Mouse (Mus musculus) embryonic stem cell, embryonic (primary cell): ENCODE results near the gene Tacr2.

Experiments used
- CTCF ChIA-PET, 4 experiments: fragments of 300-600 bp in 2 of 4; fragments of 350-600 bp in 2 of 4; sonication (Branson Sonifier 250); formaldehyde crosslinking; loops; one replicate each; lab custom pipeline; 2022; ENCODE audit warnings: inconsistent platforms in 2 of 4; lab: Charles Lee
- POLR2A ChIA-PET, 4 experiments: fragments of 300-600 bp in 2 of 4; fragments of 350-600 bp in 2 of 4; sonication (Branson Sonifier 250); formaldehyde crosslinking; loops; one replicate each; lab custom pipeline; 2022; ENCODE audit warnings: antibody characterized with exemption in 4 of 4, inconsistent platforms in 1 of 4; lab: Charles Lee

The Tacr2 gene

DNA sequence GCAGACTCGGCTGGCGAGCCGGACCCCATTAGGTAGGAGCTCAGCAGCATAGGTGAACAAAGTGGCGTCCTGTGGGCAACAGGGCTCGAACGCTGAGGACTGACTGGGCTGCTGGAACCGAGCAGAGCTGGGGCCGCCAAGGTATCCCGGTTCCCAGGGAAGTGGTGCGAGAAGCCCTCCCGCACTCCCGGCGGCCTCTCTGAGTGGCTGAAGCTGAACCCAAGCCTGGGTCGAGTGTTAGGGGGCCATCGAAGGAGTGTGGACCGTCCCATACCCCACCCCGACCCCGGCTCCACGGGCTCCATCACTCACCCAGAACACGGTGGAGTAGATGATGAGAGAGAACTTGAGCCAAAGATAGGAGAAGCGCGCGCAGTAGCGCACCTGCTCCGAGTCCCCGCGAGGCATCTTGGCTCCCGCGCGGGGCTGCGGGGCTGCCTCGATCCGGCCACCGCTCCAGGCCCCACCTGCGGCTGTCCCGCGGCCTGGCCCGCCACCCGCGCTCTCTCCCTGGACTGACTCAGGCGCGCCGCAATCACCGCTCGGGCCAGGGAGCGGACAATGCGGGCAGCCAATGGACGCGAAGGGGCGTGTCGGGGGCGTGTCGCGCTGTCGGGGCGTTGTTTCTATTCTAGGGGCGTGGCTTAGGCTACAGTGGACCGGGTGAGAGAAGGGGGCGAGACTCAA lies 21.4 kb upstream of the Tacr2 start, which contains the start of gene Tspan15:
Gene Tspan15 (minus strand): TSS at position 544 of the 687 bp plus-strand sequence.
- POLR2A ChIA-PET = interaction anchor here in 3 of 4 experiments (1.0 to 6.7 kb wide), 9 partner anchors 11 to 256 kb away, joined by 3 to 60 read pairs (median 5); partner anchors contain the start of gene Vps26a (in 1 of the 3)
- CTCF ChIA-PET = interaction anchor here in 1 of 4 experiments (0.7 kb wide), 1 partner anchor 30 kb away, joined by 3 read pairs; no protein-coding TSS in a partner anchor

- CTCF ChIA-PET = no interaction called here
- POLR2A ChIA-PET = interaction anchor here in 2 of 4 experiments (0.9 to 6.7 kb wide), 13 partner anchors 10 to 255 kb away, joined by 3 to 60 read pairs (median 6); partner anchors contain the start of genes Supv3l1 (in 1 of the 2) and Vps26a (in 1 of the 2)
These were observed 20.9 kb upstream of the Tacr2 start for GRCm38 (mm10) chr10:62231395-62231732.

- ChIA-PET POLR2A (interaction anchor here (0.7 to 6.7 kb wide), 22 partner anchors 10 to 331 kb away, joined by 3 to 60 read pairs (median 4); partner anchors contain the start of genes Supv3l1 (in 1 of the 4) and Vps26a (in 1 of the 4)), CTCF (interaction anchor here in 3 of 4 experiments (0.7 to 2.3 kb wide), 8 partner anchors 15 to 197 kb away, joined by 3 to 13 read pairs (median 4); no protein-coding TSS in a partner anchor)
These were observed 20.4 kb upstream of the Tacr2 start for GRCm38 (mm10) chr10:62231811-62232210.

DNA sequence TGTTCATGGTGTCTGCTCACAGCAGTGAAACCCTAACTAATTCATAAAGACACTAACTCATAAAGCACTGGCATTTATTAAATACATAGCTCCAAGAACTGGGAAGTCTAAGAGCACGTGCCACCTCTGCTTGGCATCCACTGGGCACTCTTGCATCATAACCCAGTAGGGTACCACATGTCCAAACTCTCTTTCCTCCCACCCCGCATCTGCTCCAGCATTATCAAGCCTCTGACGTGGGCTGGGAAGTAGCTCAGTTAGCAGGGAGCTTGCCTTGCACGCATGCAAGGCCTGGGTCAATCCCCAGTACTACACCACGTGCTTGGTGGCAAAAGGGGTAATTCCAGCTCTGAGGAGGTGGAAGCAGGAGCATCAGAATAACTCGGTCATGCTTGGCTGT lies 16.1 kb upstream of the Tacr2 start:
- POLR2A ChIA-PET = interaction anchor here in 2 of 4 experiments (0.6 to 2.2 kb wide), 6 partner anchors 19 to 381 kb away, joined by 3 to 7 read pairs (median 4); no protein-coding TSS in a partner anchor
- CTCF ChIA-PET = interaction anchor here (0.6 to 1.2 kb wide), 5 partner anchors 12 to 228 kb away, joined by 3 to 6 read pairs (median 5); no protein-coding TSS in a partner anchor

DNA sequence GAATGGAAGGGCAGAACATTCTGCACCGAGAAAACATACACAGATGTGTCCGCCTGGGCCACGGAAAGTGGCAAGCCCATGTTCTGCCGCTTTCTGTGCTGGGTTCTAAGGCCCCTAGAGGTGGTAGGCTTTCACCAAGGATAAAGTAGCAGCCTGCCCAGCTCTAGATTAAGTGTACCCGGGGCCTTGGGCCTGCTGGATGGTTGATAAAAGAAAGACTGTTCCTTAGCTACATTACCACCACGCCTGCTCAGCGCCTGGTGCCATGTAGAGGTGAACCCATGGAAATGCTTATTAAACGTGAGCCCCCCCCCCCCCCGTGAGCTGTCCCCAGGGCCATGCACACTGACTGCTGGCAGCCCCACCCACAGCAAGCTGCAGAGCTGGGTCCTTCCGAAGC lies 15.0 kb upstream of the Tacr2 start:
- ChIA-PET CTCF (interaction anchor here in 2 of 4 experiments (0.6 to 1.8 kb wide), 3 partner anchors 24 to 658 kb away, joined by 3 to 5 read pairs (median 4); no protein-coding TSS in a partner anchor), POLR2A (interaction anchor here in 2 of 4 experiments (0.5 to 2.2 kb wide), 5 partner anchors 20 to 456 kb away, joined by 3 to 7 read pairs (median 3); no protein-coding TSS in a partner anchor)

GRCm38 (mm10) chr10:62238688-62239087 lies 13.6 kb upstream of the Tacr2 start:
- CTCF ChIA-PET = interaction anchor here in 2 of 4 experiments (0.6 to 1.4 kb wide), 2 partner anchors 11 to 51 kb away, joined by 4 read pairs; no protein-coding TSS in a partner anchor
- POLR2A ChIA-PET = interaction anchor here in 2 of 4 experiments (0.6 to 1.6 kb wide), 4 partner anchors 33 to 57 kb away, joined by 3 to 4 read pairs (median 3); no protein-coding TSS in a partner anchor

GRCm38 (mm10) chr10:62239270-62239669 lies 13.0 kb upstream of the Tacr2 start:
- POLR2A ChIA-PET = no interaction called here
- CTCF ChIA-PET = interaction anchor here in 1 of 4 experiments (1.4 kb wide), 1 partner anchor 52 kb away, joined by 4 read pairs; no protein-coding TSS in a partner anchor

GRCm38 (mm10) chr10:62242358-62242757 lies 9.9 kb upstream of the Tacr2 start:
- CTCF ChIA-PET = interaction anchor here (0.6 to 1.9 kb wide), 11 partner anchors 9 to 179 kb away, joined by 3 to 9 read pairs (median 3); no protein-coding TSS in a partner anchor
- POLR2A ChIA-PET = interaction anchor here in 2 of 4 experiments (0.6 to 2.2 kb wide), 10 partner anchors 10 to 1161 kb away, joined by 3 to 10 read pairs (median 4); partner anchors contain the start of genes Tspan15 (in 1 of the 2) and Vps26a (in 1 of the 2)

DNA sequence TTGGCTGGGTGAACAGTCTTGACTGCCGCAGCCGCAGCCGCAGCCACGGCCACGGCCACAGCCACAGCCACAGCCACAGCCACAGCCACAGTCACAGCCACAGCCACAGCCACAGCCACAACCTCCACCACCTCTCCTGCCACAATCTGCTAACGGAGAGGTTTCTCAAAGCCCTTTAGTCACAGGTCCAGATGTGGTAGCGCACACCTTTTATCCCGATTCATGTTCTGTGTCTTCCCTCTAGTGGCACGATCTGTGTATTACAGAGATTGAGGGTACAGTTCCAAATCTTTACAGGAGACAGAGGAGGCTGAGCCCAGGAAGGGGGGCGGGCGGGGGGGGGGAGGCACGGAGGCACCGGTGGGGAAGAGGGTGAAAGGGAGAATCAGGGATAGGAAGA lies 9.3 kb upstream of the Tacr2 start:
- ChIA-PET CTCF (interaction anchor here in 3 of 4 experiments (0.8 to 1.5 kb wide), 4 partner anchors 10 to 18 kb away, joined by 3 to 7 read pairs (median 5); no protein-coding TSS in a partner anchor), POLR2A (interaction anchor here in 2 of 4 experiments (0.6 to 1.8 kb wide), 5 partner anchors 19 to 1161 kb away, joined by 3 to 6 read pairs (median 4); partner anchors contain the start of gene Vps26a (in 1 of the 2))

DNA sequence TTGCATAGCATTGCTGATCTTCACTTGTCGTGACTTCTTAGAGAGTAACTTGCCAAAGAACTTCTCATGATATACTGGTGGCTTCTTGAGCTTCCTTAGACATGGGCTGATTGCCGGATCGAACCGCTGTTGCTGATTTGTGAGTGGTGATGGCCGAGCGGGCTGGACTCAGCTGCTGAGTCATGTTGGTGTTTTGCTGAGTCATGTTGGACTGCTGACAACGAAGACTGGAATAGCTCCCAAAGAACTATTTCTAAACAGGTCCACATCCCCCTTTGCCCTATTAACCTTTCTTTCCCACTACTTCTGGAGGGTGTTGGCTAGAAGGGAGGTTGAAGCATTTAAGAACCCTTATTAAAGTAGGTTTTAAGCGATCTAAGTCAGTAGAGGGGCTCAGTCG lies 8.2 kb upstream of the Tacr2 start:
- CTCF ChIA-PET = interaction anchor here in 3 of 4 experiments (0.6 to 1.5 kb wide), 7 partner anchors 17 to 167 kb away, joined by 3 to 7 read pairs (median 4); no protein-coding TSS in a partner anchor
- POLR2A ChIA-PET = interaction anchor here in 2 of 4 experiments (1.1 to 1.5 kb wide), 3 partner anchors 9 to 21 kb away, joined by 3 to 4 read pairs (median 3); no protein-coding TSS in a partner anchor

GRCm38 (mm10) chr10:62247156-62247555 lies 5.1 kb upstream of the Tacr2 start:
- POLR2A ChIA-PET = interaction anchor here in 3 of 4 experiments (0.6 to 1.7 kb wide), 3 partner anchors 12 to 58 kb away, joined by 3 to 7 read pairs (median 6); no protein-coding TSS in a partner anchor

DNA sequence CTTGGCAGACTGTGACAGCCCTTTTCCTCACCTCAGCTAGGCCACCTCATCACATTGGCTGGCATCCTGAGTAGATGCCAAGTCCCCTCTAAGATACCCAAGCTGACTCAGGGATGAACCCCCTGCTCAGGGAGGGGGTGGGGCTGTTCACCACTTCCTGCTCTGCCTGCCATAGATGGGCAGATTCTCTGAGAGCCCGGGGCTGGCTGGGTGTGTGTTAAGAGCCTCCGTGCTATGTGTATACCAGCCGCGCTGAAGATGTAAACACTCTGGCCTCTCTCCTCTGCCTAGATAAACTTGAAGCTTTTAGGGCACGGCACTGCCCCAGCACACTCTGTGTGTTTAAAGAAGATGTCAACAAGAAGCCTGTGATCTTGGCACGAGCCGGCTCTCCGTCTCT lies 4.4 kb upstream of the Tacr2 start:
- CTCF ChIA-PET = interaction anchor here in 3 of 4 experiments (0.6 to 1.7 kb wide), 8 partner anchors 12 to 137 kb away, joined by 3 to 9 read pairs (median 4); no protein-coding TSS in a partner anchor
- POLR2A ChIA-PET = interaction anchor here in 2 of 4 experiments (0.8 to 1.7 kb wide), 5 partner anchors 14 to 111 kb away, joined by 3 to 7 read pairs (median 3); no protein-coding TSS in a partner anchor

More at GRCm38 (mm10) chr10:62247156-62247555, 5.1 kb upstream of the Tacr2 start:
- CTCF ChIA-PET = interaction anchor here (0.6 to 1.6 kb wide), 11 partner anchors 12 to 1156 kb away, joined by 3 to 5 read pairs (median 3); no protein-coding TSS in a partner anchor

GRCm38 (mm10) chr10:62252496-62253235 lies 428 bp downstream of the Tacr2 start:
- ChIA-PET CTCF (interaction anchor here (0.7 to 3.6 kb wide), 9 partner anchors 8 to 318 kb away, joined by 3 to 35 read pairs (median 3); no protein-coding TSS in a partner anchor), POLR2A (interaction anchor here in 2 of 4 experiments (0.7 to 1.6 kb wide), 7 partner anchors 8 to 234 kb away, joined by 3 to 5 read pairs (median 3); partner anchors contain the start of gene Vps26a (in 1 of the 2))

- ChIA-PET CTCF (interaction anchor here in 2 of 4 experiments (0.6 to 1.1 kb wide), 2 partner anchors 152 to 843 kb away, joined by 3 read pairs; no protein-coding TSS in a partner anchor), POLR2A (interaction anchor here in 2 of 4 experiments (0.7 kb wide), 2 partner anchors 17 to 26 kb away, joined by 3 read pairs; no protein-coding TSS in a partner anchor)
These were observed 6.1 kb downstream of the Tacr2 start for GRCm38 (mm10) chr10:62258298-62258697.

DNA sequence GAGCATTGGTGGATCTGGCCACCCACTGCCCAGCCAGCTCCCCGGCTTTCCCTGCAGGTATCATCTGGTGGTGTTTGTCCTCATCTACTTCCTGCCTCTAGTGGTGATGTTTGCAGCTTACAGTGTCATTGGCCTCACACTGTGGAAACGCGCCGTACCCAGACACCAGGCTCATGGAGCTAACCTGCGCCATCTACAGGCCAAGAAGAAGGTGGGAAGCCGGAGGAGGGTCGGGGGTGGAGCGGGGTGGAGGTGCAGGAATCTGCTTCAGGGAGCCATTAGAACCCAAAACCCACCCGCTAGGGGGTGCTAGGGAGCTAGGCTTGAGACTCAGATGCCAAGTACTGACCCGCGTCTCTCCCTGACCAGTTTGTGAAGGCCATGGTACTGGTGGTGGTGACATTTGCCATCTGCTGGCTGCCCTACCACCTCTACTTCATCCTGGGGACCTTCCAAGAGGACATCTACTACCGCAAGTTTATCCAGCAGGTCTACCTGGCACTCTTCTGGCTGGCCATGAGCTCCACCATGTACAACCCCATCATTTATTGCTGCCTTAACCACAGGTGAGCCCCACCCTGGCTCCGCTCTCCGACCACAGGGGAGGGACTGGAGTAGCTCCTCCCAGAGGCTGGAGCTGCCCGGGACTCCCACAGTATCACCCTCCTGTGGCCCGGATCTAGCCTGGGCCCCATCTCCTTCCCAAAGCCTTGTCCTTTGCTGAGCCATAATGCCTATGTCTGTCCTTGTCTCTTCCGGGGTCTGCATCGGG lies 9.1 kb downstream of the Tacr2 start:
- CTCF ChIA-PET = interaction anchor here (0.5 to 3.2 kb wide), 186 partner anchors 9 to 1448 kb away, joined by 3 to 49 read pairs (median 4); partner anchors contain the start of genes Tacr2 (in 3 of the 4), Neurog3 (in 2 of the 4), 4930507D05Rik (in 1 of the 4) and Aifm2 (in 1 of the 4)
- POLR2A ChIA-PET = interaction anchor here in 3 of 4 experiments (0.5 to 2.5 kb wide), 23 partner anchors 9 to 1239 kb away, joined by 3 to 9 read pairs (median 4); partner anchors contain the start of genes Tacr2 (in 1 of the 3) and Vps26a (in 1 of the 3)

- ChIA-PET CTCF (interaction anchor here in 3 of 4 experiments (0.6 to 1.3 kb wide), 3 partner anchors 117 to 984 kb away, joined by 3 read pairs; no protein-coding TSS in a partner anchor), POLR2A (interaction anchor here in 1 of 4 experiments (0.9 to 1.8 kb wide), 2 partner anchors 16 to 159 kb away, joined by 5 read pairs; no protein-coding TSS in a partner anchor)
These were observed 12.1 kb downstream of the Tacr2 start for GRCm38 (mm10) chr10:62264299-62264698.
